Mouse (Mus musculus): ENCODE results near the gene Lag3. TPM values are rescaled to one million over a fixed set of nuclear protein-coding genes. Genes with fewer than 3 reads are reported as not detected.

Lag3 gene
- polyA plus RNA-seq, 1 experiment from 2014 or later: 0.64 TPM

GRCm38 (mm10) chr6:124862406-124863124 is 48.9 kb downstream of the Lag3 start:
- DNase-seq (ENCODE audit: low spot score) (no peak), ATAC-seq (replicated peaks; ENCODE audit: low FRiP score) (no peak)
- Histone ChIP-seq H3K36me3 (ENCODE audit: control insufficient read depth, insufficient read depth, low read length) (no peaks in the 10 kb centered on the region), H3K9ac (ENCODE audit: low read depth, low read length) (no peak overlapping the region), H3K27me3 (replicated peaks; ENCODE audit: control insufficient read depth, insufficient read depth, low read length) (peaks cover 86% of the 10 kb centered on the region), H3K4me2 (peak overlapping the region; percentile 88), H3K27ac (ENCODE audit: low read depth, low read length) (no peak overlapping the region), H3K4me1 (replicated peaks; ENCODE audit: control insufficient read depth, insufficient read depth, low read length) (peaks cover 4% of the 10 kb centered on the region; the same call in 1 of the 2 replicates), H3K4me3 (ENCODE audit: low read depth, low read length) (0 out of 2 replicates have a peak overlapping the region, but pooled peaks have one; percentile 54), H3K9me3 (ENCODE audit: control insufficient read depth, low read length) (no peaks in the 10 kb centered on the region)
- WGBS: 11% methylated on average over 8 of the region's 8 CpGs

GRCm38 (mm10) chr6:124861802-124862201 is 49.7 kb downstream of the Lag3 start:
- no peak for ATAC-seq (replicated peaks; ENCODE audit: low FRiP score)
- no peaks in the 10 kb centered on the region for H3K9me3 ChIP-seq (ENCODE audit: control insufficient read depth, low read length)
- H3K27ac ChIP-seq (ENCODE audit: low read depth, low read length): no peak overlapping the region
- H3K4me2 ChIP-seq: no peak overlapping the region
- no peak for DNase-seq (ENCODE audit: low spot score)
- H3K9ac ChIP-seq (ENCODE audit: low read depth, low read length): no peak overlapping the region
- H3K27me3 ChIP-seq (replicated peaks; ENCODE audit: control insufficient read depth, insufficient read depth, low read length): peaks cover 91% of the 10 kb centered on the region
- peaks cover 4% of the 10 kb centered on the region; the same call in 1 of the 2 replicates for H3K4me1 ChIP-seq (replicated peaks; ENCODE audit: control insufficient read depth, insufficient read depth, low read length)
- H3K4me3 ChIP-seq (ENCODE audit: low read depth, low read length): no peak overlapping the region
- WGBS: 27% methylated on average over 3 of the region's 3 CpGs
- no peaks in the 10 kb centered on the region for H3K36me3 ChIP-seq (ENCODE audit: control insufficient read depth, insufficient read depth, low read length)

GRCm38 (mm10) chr6:124861266-124861665 is 50.2 kb downstream of the Lag3 start:
- Histone ChIP-seq H3K4me1 (replicated peaks; ENCODE audit: control insufficient read depth, insufficient read depth, low read length) (peaks cover 4% of the 10 kb centered on the region; the same call in 1 of the 2 replicates), H3K4me3 (ENCODE audit: low read depth, low read length) (no peak overlapping the region), H3K36me3 (ENCODE audit: control insufficient read depth, insufficient read depth, low read length) (no peaks in the 10 kb centered on the region), H3K4me2 (no peak overlapping the region), H3K27me3 (replicated peaks; ENCODE audit: control insufficient read depth, insufficient read depth, low read length) (peaks cover 95% of the 10 kb centered on the region), H3K27ac (ENCODE audit: low read depth, low read length) (no peak overlapping the region), H3K9ac (ENCODE audit: low read depth, low read length) (no peak overlapping the region), H3K9me3 (ENCODE audit: control insufficient read depth, low read length) (no peaks in the 10 kb centered on the region)
- WGBS: 76% methylated on average over 19 of the region's 19 CpGs
- DNase-seq (ENCODE audit: low spot score): no peak
- ATAC-seq (replicated peaks; ENCODE audit: low FRiP score): no peak

DNA sequence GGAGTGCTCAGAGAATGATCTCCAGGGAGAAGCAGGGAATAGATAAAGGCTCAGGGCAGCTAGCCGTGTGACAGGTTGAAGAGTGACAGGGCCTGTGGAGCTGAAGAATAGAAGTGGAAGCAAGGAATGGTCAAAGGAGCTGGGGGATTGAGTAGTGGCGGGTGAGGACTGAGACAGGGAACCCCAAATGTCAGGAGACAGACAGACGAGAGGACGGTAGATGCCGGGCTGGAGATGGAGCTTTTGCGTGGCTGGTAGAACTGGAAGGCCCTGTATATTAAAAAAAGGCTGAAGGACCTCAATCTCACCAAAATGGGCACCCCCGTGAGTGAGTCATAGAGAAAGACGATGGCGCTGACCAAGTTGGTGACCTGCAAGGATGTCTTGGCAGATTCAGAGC is 51.0 kb downstream of the Lag3 start:
- H3K4me3 ChIP-seq (ENCODE audit: low read depth, low read length): no peak overlapping the region
- H3K4me2 ChIP-seq: no peak overlapping the region
- H3K9me3 ChIP-seq (ENCODE audit: control insufficient read depth, low read length): no peaks in the 10 kb centered on the region
- H3K36me3 ChIP-seq (ENCODE audit: control insufficient read depth, insufficient read depth, low read length): no peaks in the 10 kb centered on the region
- DNase-seq (ENCODE audit: low spot score) (no peak), ATAC-seq (replicated peaks; ENCODE audit: low FRiP score) (no peak)
- H3K27ac ChIP-seq (ENCODE audit: low read depth, low read length): no peak overlapping the region
- peaks cover 98% of the 10 kb centered on the region for H3K27me3 ChIP-seq (replicated peaks; ENCODE audit: control insufficient read depth, insufficient read depth, low read length)
- no peak overlapping the region for H3K9ac ChIP-seq (ENCODE audit: low read depth, low read length)
- peaks cover 4% of the 10 kb centered on the region; the same call in 1 of the 2 replicates for H3K4me1 ChIP-seq (replicated peaks; ENCODE audit: control insufficient read depth, insufficient read depth, low read length)
- WGBS: 77% methylated on average over 9 of the region's 9 CpGs

DNA sequence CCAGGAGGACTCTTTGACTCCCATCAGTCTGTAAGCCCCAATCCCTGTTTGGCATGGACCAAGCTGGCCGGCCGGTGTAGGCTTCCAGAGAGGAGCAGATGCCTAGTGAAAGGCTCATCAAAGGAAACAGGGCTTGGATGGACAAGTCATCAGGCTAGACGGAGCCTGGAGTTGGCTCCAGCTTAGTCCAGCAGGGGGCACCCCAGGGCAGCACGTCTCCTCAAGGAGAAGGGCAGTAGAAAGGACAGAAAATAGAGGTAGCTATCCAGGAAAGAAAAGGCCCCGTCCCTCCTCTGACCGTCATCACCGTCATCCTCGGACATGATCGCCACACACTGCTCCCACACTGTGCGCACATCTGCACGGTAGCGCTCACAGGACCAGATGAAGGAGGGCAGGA is 51.8 kb downstream of the Lag3 start:
- Histone ChIP-seq H3K9ac (ENCODE audit: low read depth, low read length) (no peak overlapping the region), H3K27me3 (replicated peaks; ENCODE audit: control insufficient read depth, insufficient read depth, low read length) (peaks cover 94% of the 10 kb centered on the region), H3K36me3 (ENCODE audit: control insufficient read depth, insufficient read depth, low read length) (no peaks in the 10 kb centered on the region), H3K27ac (ENCODE audit: low read depth, low read length) (no peak overlapping the region), H3K4me3 (ENCODE audit: low read depth, low read length) (no peak overlapping the region), H3K4me1 (replicated peaks; ENCODE audit: control insufficient read depth, insufficient read depth, low read length) (peaks cover 4% of the 10 kb centered on the region), H3K4me2 (0 out of 2 replicates have a peak overlapping the region, but pooled peaks have one; percentile 10), H3K9me3 (ENCODE audit: control insufficient read depth, low read length) (no peaks in the 10 kb centered on the region)
- peak; percentile 82 for DNase-seq (ENCODE audit: low spot score)
- peak; percentile 27; the same call in 1 of the 2 replicates for ATAC-seq (replicated peaks; ENCODE audit: low FRiP score)
- WGBS: 10% methylated on average over 12 of the region's 12 CpGs

DNA sequence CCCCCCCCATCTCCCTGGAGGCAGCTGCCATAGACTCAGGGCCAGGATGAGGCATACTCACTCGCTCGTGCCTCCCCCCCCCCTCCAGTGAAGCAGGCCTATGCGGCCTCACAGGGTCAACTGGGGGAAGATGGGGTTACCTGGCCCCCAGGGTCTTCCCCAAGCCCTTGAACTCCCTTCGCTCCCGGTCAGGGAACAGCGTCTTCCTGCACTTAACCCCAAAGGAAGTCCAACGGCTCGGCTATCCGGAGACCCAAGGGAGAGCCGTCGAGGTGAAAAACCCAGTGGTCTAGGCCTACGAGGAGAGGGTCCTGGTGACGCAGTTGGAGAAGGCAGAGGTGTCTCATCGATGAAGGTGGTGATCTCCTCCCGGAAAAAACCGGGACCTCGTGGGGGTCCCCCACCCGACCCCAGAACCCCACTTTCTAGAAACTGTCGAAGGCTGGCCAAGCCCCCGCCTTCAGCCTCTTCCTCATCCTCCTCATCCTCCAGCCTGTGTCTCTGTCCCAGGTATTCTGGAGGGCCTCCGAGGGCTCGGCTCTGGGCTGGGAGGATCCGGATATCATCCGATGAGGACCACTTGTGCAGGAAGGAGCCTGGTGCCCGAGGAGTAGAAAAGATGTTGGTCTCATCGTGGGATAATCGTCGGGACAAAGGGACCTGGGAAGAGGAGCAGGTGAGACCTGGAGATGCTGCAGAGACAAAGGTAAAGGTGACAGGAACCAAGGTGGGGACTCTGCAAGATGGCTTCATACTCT is 52.8 kb downstream of the Lag3 start:
- no peak overlapping the region for H3K4me3 ChIP-seq (ENCODE audit: low read depth, low read length)
- ATAC-seq (replicated peaks; ENCODE audit: low FRiP score) (no peak), DNase-seq (ENCODE audit: low spot score) (no peak)
- no peak overlapping the region for H3K9ac ChIP-seq (ENCODE audit: low read depth, low read length)
- WGBS: 65% methylated on average over 28 of the region's 28 CpGs
- no peak overlapping the region for H3K27ac ChIP-seq (ENCODE audit: low read depth, low read length)
- H3K4me2 ChIP-seq: no peak overlapping the region
- H3K9me3 ChIP-seq (ENCODE audit: control insufficient read depth, low read length): no peaks in the 10 kb centered on the region
- H3K36me3 ChIP-seq (ENCODE audit: control insufficient read depth, insufficient read depth, low read length): no peaks in the 10 kb centered on the region
- H3K4me1 ChIP-seq (replicated peaks; ENCODE audit: control insufficient read depth, insufficient read depth, low read length): peaks cover 4% of the 10 kb centered on the region
- H3K27me3 ChIP-seq (replicated peaks; ENCODE audit: control insufficient read depth, insufficient read depth, low read length): peaks cover 86% of the 10 kb centered on the region

GRCm38 (mm10) chr6:124857840-124858530 is 53.5 kb downstream of the Lag3 start:
- ATAC-seq (replicated peaks; ENCODE audit: low FRiP score): no peak
- peak overlapping the region; percentile 57 for H3K4me3 ChIP-seq (ENCODE audit: low read depth, low read length)

More at GRCm38 (mm10) chr6:124857840-124858530, 53.5 kb downstream of the Lag3 start:
- no peak for DNase-seq (ENCODE audit: low spot score)
- 30% methylated on average over 26 of the region's 26 CpGs for WGBS
- Histone ChIP-seq H3K27ac (ENCODE audit: low read depth, low read length) (no peak overlapping the region), H3K4me2 (peak overlapping the region; percentile 80), H3K36me3 (ENCODE audit: control insufficient read depth, insufficient read depth, low read length) (no peaks in the 10 kb centered on the region), H3K9me3 (ENCODE audit: control insufficient read depth, low read length) (no peaks in the 10 kb centered on the region), H3K9ac (ENCODE audit: low read depth, low read length) (no peak overlapping the region), H3K4me1 (replicated peaks; ENCODE audit: control insufficient read depth, insufficient read depth, low read length) (no peaks in the 10 kb centered on the region; the same call in 1 of the 2 replicates), H3K27me3 (replicated peaks; ENCODE audit: control insufficient read depth, insufficient read depth, low read length) (peaks cover 79% of the 10 kb centered on the region)

Measured in liver, embryonic 11.5 days (tissue).